Comparison of ENCODE assay signal across 9 mouse cellular contexts in the genomic region with DNA sequence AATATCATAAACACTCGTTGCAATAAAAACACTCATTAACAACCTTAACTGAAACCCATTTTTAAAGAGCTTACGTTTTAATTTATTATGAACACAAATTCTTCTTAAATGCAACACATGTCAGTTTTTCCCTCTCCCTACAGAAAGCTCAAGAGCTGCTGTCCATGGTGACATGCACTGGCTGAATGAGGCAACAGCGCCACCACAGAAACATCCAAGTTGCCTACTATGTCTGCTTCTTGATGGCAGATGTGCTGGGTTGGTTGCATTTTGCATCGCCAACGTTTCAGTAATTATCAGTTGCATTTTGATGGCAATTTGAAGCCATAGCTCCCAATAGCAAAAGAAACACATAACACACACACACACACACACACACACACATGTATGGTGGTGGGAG. TPM values are rescaled to one million over a fixed set of nuclear protein-coding genes. Genes with fewer than 3 reads are reported as not detected.
A peak's percentile ranks its signal among the peaks of the same experiment; 100 is the strongest.
DNase-seq lines count a peak whose midpoint lies in the region; ATAC-seq lines count a peak whose summit lies in the region.
"Had no signal": no experiment of that assay in that cellular context is flagged by ENCODE, and none has a peak within 500 bp of the region (broad histone marks: within the 10 kb centered on the region; RNA-seq: fewer than 3 reads in every experiment).

No protein-coding gene starts in this region.

- H3K4me2 ChIP-seq in forebrain, embryonic 11.5 days (ENCODE audit: low read depth, low read length, severe bottlenecking): peak overlapping the region; percentile 91
- H3K4me2 ChIP-seq: lung, embryonic 15.5 days had no signal

- no peaks in the 10 kb centered on the region; the same call in 1 of the 2 replicates for H3K36me3 ChIP-seq in forebrain, embryonic 11.5 days (ENCODE audit: control insufficient read depth, insufficient read depth, low read length)
- H3K36me3 ChIP-seq: lung, embryonic 15.5 days had no signal

- ATAC-seq in forebrain, embryonic 11.5 days (replicated peaks; ENCODE audit: low FRiP score): no peak

- WGBS in forebrain, embryonic 11.5 days: 12% methylated on average over 5 of the region's 5 CpGs

- H3K9ac ChIP-seq in forebrain, embryonic 11.5 days (ENCODE audit: low read length): no peak overlapping the region
- H3K9ac ChIP-seq: lung, embryonic 15.5 days had no signal

- DNase-seq in adrenal gland, adult 2 months: peak; percentile 29
- no peak for DNase-seq in adrenal gland, adult 8-10 months
- DNase-seq in brain, adult 2 months (ENCODE audit: low read depth, low spot score): peak; percentile 95
- DNase-seq in forebrain, embryonic 11.5 days (ENCODE audit: low spot score): peak; percentile 68
- peak; percentile 62 to 73 for DNase-seq in left cerebral cortex, postnatal 10 days (ENCODE audit: extremely low spot score in 1 of 2, low spot score in 2 of 2)
- DNase-seq in retina, embryonic 14.5 days (ENCODE audit: low spot score): peak; percentile 73
- DNase-seq in spleen, postnatal 36 days (ENCODE audit: low spot score in 2 of 2): no peak
- DNase-seq in gastrocnemius, postnatal 4 days (ENCODE audit: low spot score in 2 of 2): no peak

- peaks cover 5% of the 10 kb centered on the region; the same call in 1 of the 2 replicates for H3K4me1 ChIP-seq in forebrain, embryonic 11.5 days (replicated peaks; ENCODE audit: control insufficient read depth, insufficient read depth, low read length)

- intact Hi-C loops in left cerebral cortex, postnatal 10 days (cut with DNase I): loop anchor here (10.0 kb wide), 2 partner anchors 251 to 681 kb away; no protein-coding TSS in a partner anchor

- H3K4me3 ChIP-seq in forebrain, embryonic 11.5 days (ENCODE audit: low read depth, low read length): peak overlapping the region; percentile 75
- H3K4me3 ChIP-seq: lung, embryonic 15.5 days had no signal

- H3K9me3 ChIP-seq in forebrain, embryonic 11.5 days (ENCODE audit: control insufficient read depth, low read length): no peaks in the 10 kb centered on the region
- H3K9me3 ChIP-seq: lung, embryonic 15.5 days had no signal

- H3K27ac ChIP-seq in forebrain, embryonic 11.5 days (ENCODE audit: low read depth, low read length): no peak overlapping the region
- H3K27ac ChIP-seq: lung, embryonic 15.5 days had no signal

- no peaks in the 10 kb centered on the region for H3K27me3 ChIP-seq in forebrain, embryonic 11.5 days (ENCODE audit: control insufficient read depth, insufficient read depth, low read length)

RNA-seq across cellular contexts. Expression of gene Nell2, which starts 2.4 kb away (rescaled TPM):
- total RNA-seq in adrenal gland, adult 2 months (2021): 1 to 10 TPM; 2.0 to 6.9 TPM
- polyA plus RNA-seq in adrenal gland, adult 2 months (2012; rRNA removed): 0.30 and 0.58 TPM in 2 replicates
- 1 to 10 TPM; 3.1 to 5.2 (median 4.5) TPM for total RNA-seq in adrenal gland, adult 8-10 months (2022)
- 67.0 and 71.0 TPM in 2 replicates for polyA plus RNA-seq in forebrain, embryonic 11.5 days (2014; fragmentation: Nextera tagmentation; extraction: Ambion mirVana)
- 100 to 1,000 TPM; 518 to 542 TPM for total RNA-seq in left cerebral cortex, postnatal 10 days (2021)
- 1 to 10 TPM in 1 of 2 experiments, under 1 TPM in 1; 0.73 to 1.1 TPM for total RNA-seq in gastrocnemius, postnatal 4 days (2021)

Comparison
In these comparisons a context has a peak if more than half of its experiments do, and no peak if none do; other contexts are left out.
1. DNase-seq: peak in adrenal gland, adult 2 months (single experiment), brain, adult 2 months (single experiment), forebrain, embryonic 11.5 days (single experiment), left cerebral cortex, postnatal 10 days (2 of 2) and retina, embryonic 14.5 days (single experiment); none in adrenal gland, adult 8-10 months (single experiment), spleen, postnatal 36 days (0 of 2) and gastrocnemius, postnatal 4 days (0 of 2).
2. RNA of gene Nell2, which starts 2.4 kb away (total RNA-seq): 518 to 542 TPM in left cerebral cortex, postnatal 10 days; 2.0 to 6.9 TPM in adrenal gland, adult 2 months, 3.1 to 5.2 TPM in adrenal gland, adult 8-10 months and 0.73 to 1.1 TPM in gastrocnemius, postnatal 4 days; every median in the first group is over 10 times any median in the second.